Mouse (Mus musculus) hindbrain, embryonic 12.5 days (tissue): Measurements from ENCODE around the gene Slc35a3. TPM values are rescaled to one million over a fixed set of nuclear protein-coding genes. Genes with fewer than 3 reads are reported as not detected.
"Not testable (repeated sequence)": the region's sequence is repeated elsewhere in the genome, so short reads cannot be mapped to it uniquely, and the experiment has no call there.

Experiments
- ATAC-seq: fragments of 200-750 bp; cut with Nextera tagmentation; 2 replicates; pipeline ENCODE4 v1.8.0; 2017; ENCODE audit warnings: moderate TSS enrichment; ENCODE audit not compliant: low FRiP score
- H3K27ac ChIP-seq: fragments of 300-500 bp; sonication (generic); 2 replicates; pipeline ENCODE4 v1.5.1; 2016; ENCODE audit warnings: mild to moderate bottlenecking
- H3K27me3 ChIP-seq: fragments of 300-500 bp; sonication (generic); 2 replicates; pipeline ENCODE4 v1.6.1; 2016; ENCODE audit warnings: mild to moderate bottlenecking
- H3K36me3 ChIP-seq: fragments of 300-500 bp; sonication (generic); 2 replicates; pipeline ENCODE4 v1.6.1; 2016; ENCODE audit warnings: mild to moderate bottlenecking
- H3K4me1 ChIP-seq: fragments of 300-500 bp; sonication (generic); 2 replicates; pipeline ENCODE4 v1.6.1; 2016
- H3K4me2 ChIP-seq: fragments of 300-500 bp; sonication (generic); replicated peaks from 2 replicates; pipeline ENCODE4 v1.6.1; 2016; ENCODE audit warnings: mild to moderate bottlenecking
- H3K4me3 ChIP-seq: fragments of 300-500 bp; sonication (generic); 2 replicates; pipeline ENCODE4 v1.5.1; 2016; ENCODE audit warnings: mild to moderate bottlenecking
- H3K9ac ChIP-seq: fragments of 300-500 bp; sonication (generic); 2 replicates; pipeline ENCODE4 v1.6.1; 2016; ENCODE audit warnings: mild to moderate bottlenecking, moderate library complexity
- H3K9me3 ChIP-seq: fragments of 300-500 bp; sonication (generic); replicated peaks from 2 replicates; pipeline ENCODE4 v1.6.1; 2016; ENCODE audit warnings: mild to moderate bottlenecking
- WGBS: fragments of 180-500 bp; shearing (Covaris S2); methylation state at CpG from one replicate; pipeline ENCODE4 v1.1.7; 2016; 5-methylcytosine and 5-hydroxymethylcytosine counted together
- polyA plus RNA-seq: library from polyadenylated mRNA; unstranded; fragments of >200 nt; fragmentation: Nextera tagmentation; extraction: Ambion mirVana; gene quantifications from 2 replicates; pipeline ENCODE4 v1.2.1, GENCODE M21; 2016

The Slc35a3 gene
- polyA plus RNA-seq, 1 experiment from 2014 or later: 10.7 TPM

GRCm38 (mm10) chr3:116694312-116694711 lies 18.3 kb downstream of the Slc35a3 start:
- no peak overlapping the region for H3K9ac ChIP-seq
- no peak overlapping the region for H3K4me3 ChIP-seq
- no peak for ATAC-seq
- WGBS: 96% methylated on average over 3 of the region's 3 CpGs
- H3K9me3 ChIP-seq: no peaks in the 10 kb centered on the region
- H3K4me2 ChIP-seq: no peak overlapping the region
- no peaks in the 10 kb centered on the region for H3K36me3 ChIP-seq
- no peak overlapping the region for H3K27ac ChIP-seq
- no peaks in the 10 kb centered on the region for H3K4me1 ChIP-seq
- no peaks in the 10 kb centered on the region for H3K27me3 ChIP-seq

- ATAC-seq: no peak
- H3K4me2 ChIP-seq: no peak within 1 kb of the TSS
- peaks cover 7% of the 10 kb centered on the region; the same call in 1 of the 2 replicates for H3K36me3 ChIP-seq
- no peak within 1 kb of the TSS for H3K9ac ChIP-seq
- WGBS: 90% methylated on average over 1 of the region's 1 CpGs
- H3K9me3 ChIP-seq: no peaks in the 10 kb centered on the region
- H3K27ac ChIP-seq: no peak within 1 kb of the TSS
- no peak within 1 kb of the TSS for H3K4me3 ChIP-seq
- H3K4me1 ChIP-seq: no peaks in the 10 kb centered on the region
- H3K27me3 ChIP-seq: no peaks in the 10 kb centered on the region
Measured at GRCm38 (mm10) chr3:116681160-116681559, 31.5 kb downstream of the Slc35a3 start, which contains the start of gene Gm43191. Gene Gm43191 (minus strand): TSS chr3:116681260.

GRCm38 (mm10) chr3:116664281-116664680 lies 48.4 kb downstream of the Slc35a3 start:
- 93% methylated on average over 9 of the region's 9 CpGs for WGBS
- ATAC-seq, H3K27me3 ChIP-seq, H3K4me2 ChIP-seq, H3K4me3 ChIP-seq, H3K36me3 ChIP-seq, H3K9ac ChIP-seq, H3K27ac ChIP-seq, H3K9me3 ChIP-seq: not testable (repeated sequence)
- H3K4me1 ChIP-seq: peaks cover 19% of the 10 kb centered on the region

- Histone ChIP-seq H3K9ac (peak within 1 kb of the TSS; percentile 98), H3K4me3 (peak within 1 kb of the TSS; percentile 98), H3K9me3 (no peaks in the 10 kb centered on the region), H3K4me1 (peaks cover 31% of the 10 kb centered on the region), H3K27me3 (no peaks in the 10 kb centered on the region), H3K4me2 (peak within 1 kb of the TSS; percentile 63), H3K27ac (peak within 1 kb of the TSS; percentile 96), H3K36me3 (no peaks in the 10 kb centered on the region)
- under 1% methylated on average over 39 of the region's 39 CpGs for WGBS
- ATAC-seq: peak; percentile 99
Measured at GRCm38 (mm10) chr3:116662463-116662863, 50.2 kb downstream of the Slc35a3 start, which contains the start of gene Mfsd14a. Gene Mfsd14a (minus strand): TSS chr3:116662677.

GRCm38 (mm10) chr3:116661870-116662414 lies 50.7 kb downstream of the Slc35a3 start:
- H3K4me3 ChIP-seq: peak overlapping the region; percentile 98
- H3K36me3 ChIP-seq: no peaks in the 10 kb centered on the region
- H3K27ac ChIP-seq: peak overlapping the region; percentile 96
- peak; percentile 90 for ATAC-seq
- no peaks in the 10 kb centered on the region for H3K9me3 ChIP-seq
- peak overlapping the region; percentile 98 for H3K9ac ChIP-seq
- peak overlapping the region; percentile 63 for H3K4me2 ChIP-seq
- no peaks in the 10 kb centered on the region for H3K27me3 ChIP-seq
- under 1% methylated on average over 54 of the region's 68 CpGs for WGBS
- peaks cover 31% of the 10 kb centered on the region for H3K4me1 ChIP-seq

GRCm38 (mm10) chr3:116661288-116661869 lies 51.3 kb downstream of the Slc35a3 start:
- peak overlapping the region; percentile 96 for H3K27ac ChIP-seq
- ATAC-seq: peak; percentile 0; the same call in 1 of the 2 replicates
- no peaks in the 10 kb centered on the region for H3K9me3 ChIP-seq
- no peaks in the 10 kb centered on the region for H3K36me3 ChIP-seq
- 9% methylated on average over 16 of the region's 16 CpGs for WGBS
- H3K4me2 ChIP-seq: peak overlapping the region; percentile 63
- peak overlapping the region; percentile 98 for H3K4me3 ChIP-seq
- H3K4me1 ChIP-seq: peaks cover 31% of the 10 kb centered on the region
- H3K9ac ChIP-seq: peak overlapping the region; percentile 98
- H3K27me3 ChIP-seq: no peaks in the 10 kb centered on the region

GRCm38 (mm10) chr3:116659856-116660430 lies 52.7 kb downstream of the Slc35a3 start:
- Histone ChIP-seq H3K9me3 (no peaks in the 10 kb centered on the region), H3K27me3 (no peaks in the 10 kb centered on the region), H3K4me2 (no peak overlapping the region), H3K9ac (no peak overlapping the region), H3K4me1 (peaks cover 31% of the 10 kb centered on the region), H3K4me3 (no peak overlapping the region), H3K36me3 (no peaks in the 10 kb centered on the region), H3K27ac (no peak overlapping the region)
- WGBS: 86% methylated on average over 13 of the region's 13 CpGs
- no peak for ATAC-seq

- WGBS: 85% methylated on average over 15 of the region's 15 CpGs
- no peak overlapping the region for H3K4me2 ChIP-seq
- no peaks in the 10 kb centered on the region for H3K27me3 ChIP-seq
- no peak overlapping the region for H3K27ac ChIP-seq
- H3K9me3 ChIP-seq: no peaks in the 10 kb centered on the region
- H3K9ac ChIP-seq: no peak overlapping the region
- no peaks in the 10 kb centered on the region for H3K36me3 ChIP-seq
- no peak for ATAC-seq
- peaks cover 31% of the 10 kb centered on the region for H3K4me1 ChIP-seq
- H3K4me3 ChIP-seq: no peak overlapping the region
Measured at GRCm38 (mm10) chr3:116658928-116659565, 53.6 kb downstream of the Slc35a3 start.

GRCm38 (mm10) chr3:116656184-116656965 lies 56.3 kb downstream of the Slc35a3 start:
- ATAC-seq: no peak
- Histone ChIP-seq H3K4me2 (no peak overlapping the region), H3K9me3 (no peaks in the 10 kb centered on the region), H3K4me3 (no peak overlapping the region), H3K27ac (no peak overlapping the region), H3K27me3 (no peaks in the 10 kb centered on the region), H3K4me1 (peaks cover 37% of the 10 kb centered on the region), H3K9ac (no peak overlapping the region), H3K36me3 (no peaks in the 10 kb centered on the region)
- 84% methylated on average over 7 of the region's 7 CpGs for WGBS

- H3K27me3 ChIP-seq, H3K9me3 ChIP-seq, H3K4me2 ChIP-seq, H3K36me3 ChIP-seq, H3K4me3 ChIP-seq, H3K27ac ChIP-seq, ATAC-seq, H3K9ac ChIP-seq: not testable (repeated sequence)
- WGBS: 95% methylated on average over 11 of the region's 11 CpGs
- H3K4me1 ChIP-seq: peaks cover 19% of the 10 kb centered on the region; the same call in 1 of the 2 replicates
Measured at GRCm38 (mm10) chr3:116654051-116654450, 58.6 kb downstream of the Slc35a3 start.

GRCm38 (mm10) chr3:116653278-116653945 lies 59.2 kb downstream of the Slc35a3 start:
- WGBS: 86% methylated on average over 5 of the region's 5 CpGs
- Histone ChIP-seq H3K27me3 (no peaks in the 10 kb centered on the region), H3K9ac (no peak overlapping the region), H3K4me3 (no peak overlapping the region), H3K9me3 (no peaks in the 10 kb centered on the region), H3K4me1 (peaks cover 14% of the 10 kb centered on the region; the same call in 1 of the 2 replicates), H3K4me2 (no peak overlapping the region), H3K27ac (no peak overlapping the region), H3K36me3 (0 out of 2 replicates have a peak, but pooled peaks cover 4% of the 10 kb centered on the region)
- ATAC-seq: no peak
